Mouse (Mus musculus) limb, embryonic 14.5 days (tissue): ENCODE data around the gene Tnfsf13b. TPM values are rescaled to one million over a fixed set of nuclear protein-coding genes. Genes with fewer than 3 reads are reported as not detected.

Experiments
- ATAC-seq: fragments of 200-750 bp; cut with Nextera tagmentation; 2 replicates; pipeline ENCODE4 v1.8.0; 2017; ENCODE audit warnings: low read depth, moderate number of reproducible peaks, moderate TSS enrichment; ENCODE audit not compliant: low FRiP score
- DNase-seq: peaks from one replicate; pipeline ENCODE4 v3.0.0-alpha.2; 2015; ENCODE audit warnings: low spot score
- H3K27ac ChIP-seq: fragments of 300-500 bp; sonication (generic); replicated peaks from 2 replicates; pipeline ENCODE4 v1.5.1; 2014; ENCODE audit warnings: low read depth, mild to moderate bottlenecking, low read length, moderate library complexity, mixed read lengths
- H3K27me3 ChIP-seq: fragments of 300-500 bp; sonication (generic); 2 replicates; pipeline ENCODE4 v1.6.1; 2014; ENCODE audit warnings: low read length, mixed read lengths; ENCODE audit not compliant: control insufficient read depth, insufficient read depth
- H3K36me3 ChIP-seq: fragments of 300-500 bp; sonication (generic); 2 replicates; pipeline ENCODE4 v1.6.1; 2014; ENCODE audit warnings: mild to moderate bottlenecking, low read length, moderate library complexity, mixed read lengths; ENCODE audit not compliant: control insufficient read depth, insufficient read depth
- H3K4me1 ChIP-seq: fragments of 300-500 bp; sonication (generic); 2 replicates; pipeline ENCODE4 v1.6.1; 2014; ENCODE audit warnings: antibody characterized with exemption, low read length, mixed read lengths; ENCODE audit not compliant: control insufficient read depth, insufficient read depth
- H3K4me2 ChIP-seq: fragments of 300-500 bp; sonication (generic); replicated peaks from 2 replicates; pipeline ENCODE4 v1.6.1; 2014; ENCODE audit warnings: low read depth, mild to moderate bottlenecking, low read length, moderate library complexity; ENCODE audit not compliant: severe bottlenecking
- H3K4me3 ChIP-seq: fragments of 300-500 bp; sonication (generic); replicated peaks from 2 replicates; pipeline ENCODE4 v1.5.1; 2014; ENCODE audit warnings: low read length
- H3K9ac ChIP-seq: fragments of 300-500 bp; sonication (generic); 2 replicates; pipeline ENCODE4 v1.6.1; 2014; ENCODE audit warnings: mild to moderate bottlenecking, low read depth, low read length, moderate library complexity; ENCODE audit not compliant: severe bottlenecking
- H3K9me3 ChIP-seq: fragments of 300-500 bp; sonication (generic); 2 replicates; pipeline ENCODE4 v1.6.1; 2016; ENCODE audit warnings: low read length; ENCODE audit not compliant: control insufficient read depth
- POLR2A ChIP-seq: fragments of 200-500 bp; IDR thresholded peaks from 2 replicates; pipeline ENCODE4 v1.8.0; 2012; ENCODE audit warnings: inconsistent platforms, mild to moderate bottlenecking, moderate library complexity, borderline replicate concordance; ENCODE audit not compliant: insufficient read depth, insufficient read length; ENCODE audit errors: extremely low read depth
- WGBS: fragments of 180-500 bp; shearing (Covaris S2); extraction: QIAGEN DNeasy Blood & Tissue Kit; methylation state at CpG from one replicate; pipeline ENCODE4 v1.1.7; 2014; 5-methylcytosine and 5-hydroxymethylcytosine counted together
- polyA plus RNA-seq, 2 experiments: library from polyadenylated mRNA; depleted of rRNA in 1 of 2; stranded (reverse) in 1 of 2; unstranded in 1 of 2; fragments of >200 nt; fragmentation: Nextera tagmentation in 1 of 2; extraction: Ambion mirVana in 1 of 2; gene quantifications; 2 replicates each; pipeline versions ENCODE4 v1.2.1 to v1.2.3; 2012 to 2014

Gene Tnfsf13b
- polyA plus RNA-seq, 2 experiments = 1.1 to 2.0 TPM

GRCm38 (mm10) chr8:10066906-10067305 is 60.6 kb downstream of the Tnfsf13b start:
- 66% methylated on average over 11 of the region's 11 CpGs for WGBS
- no peaks in the 10 kb centered on the region for H3K27me3 ChIP-seq
- TF ChIP-seq POLR2A = no peak

GRCm38 (mm10) chr8:10067775-10068174 is 61.5 kb downstream of the Tnfsf13b start:
- TF ChIP-seq POLR2A = no peak
- WGBS = 85% methylated on average over 7 of the region's 7 CpGs
- Histone ChIP-seq H3K9ac (no peak overlapping the region), H3K4me3 (no peak overlapping the region), H3K9me3 (no peaks in the 10 kb centered on the region), H3K4me1 (no peaks in the 10 kb centered on the region), H3K27me3 (no peaks in the 10 kb centered on the region), H3K4me2 (no peak overlapping the region), H3K27ac (no peak overlapping the region), H3K36me3 (no peaks in the 10 kb centered on the region)
- DNase-seq (no peak), ATAC-seq (no peak)

More at GRCm38 (mm10) chr8:10066906-10067305, 60.6 kb downstream of the Tnfsf13b start:
- Histone ChIP-seq H3K4me3 (no peak overlapping the region), H3K4me1 (no peaks in the 10 kb centered on the region), H3K27ac (no peak overlapping the region), H3K4me2 (no peak overlapping the region), H3K36me3 (no peaks in the 10 kb centered on the region), H3K9me3 (no peaks in the 10 kb centered on the region), H3K9ac (no peak overlapping the region)
- no peak for DNase-seq
- ATAC-seq = no peak; the same call in 1 of the 2 replicates

- ATAC-seq = no peak
- no peak for TF ChIP-seq POLR2A
- WGBS = 96% methylated on average over 2 of the region's 2 CpGs
These were observed 66.1 kb downstream of the Tnfsf13b start for GRCm38 (mm10) chr8:10072347-10072746.

More at GRCm38 (mm10) chr8:10072347-10072746, 66.1 kb downstream of the Tnfsf13b start:
- Histone ChIP-seq H3K36me3 (no peaks in the 10 kb centered on the region), H3K9me3 (no peaks in the 10 kb centered on the region), H3K4me1 (no peaks in the 10 kb centered on the region), H3K9ac (no peak overlapping the region), H3K4me3 (no peak overlapping the region), H3K27ac (no peak overlapping the region), H3K4me2 (no peak overlapping the region), H3K27me3 (no peaks in the 10 kb centered on the region)
- no peak for DNase-seq

Other genes with a start within 250 kb of the Tnfsf13b start
- gene Fam155a, start 235.3 kb upstream of the Tnfsf13b start, polyA plus RNA-seq (2012; rRNA removed) = 2.1 and 2.7 TPM in 2 replicates
- 1.0 and 1.1 TPM in 2 replicates for gene Fam155a, start 235.3 kb upstream of the Tnfsf13b start, polyA plus RNA-seq (2014; fragmentation: Nextera tagmentation; extraction: Ambion mirVana)
- gene Gm10217, start 142.2 kb upstream of the Tnfsf13b start, polyA plus RNA-seq (2012; rRNA removed) = not detected in 2 replicates
- gene Gm10217, start 142.2 kb upstream of the Tnfsf13b start, polyA plus RNA-seq (2014; fragmentation: Nextera tagmentation; extraction: Ambion mirVana) = not detected in 2 replicates
- gene Lig4, start 28.8 kb upstream of the Tnfsf13b start, polyA plus RNA-seq (2012; rRNA removed) = 3.6 and 4.5 TPM in 2 replicates
- 5.0 and 5.3 TPM in 2 replicates for gene Lig4, start 28.8 kb upstream of the Tnfsf13b start, polyA plus RNA-seq (2014; fragmentation: Nextera tagmentation; extraction: Ambion mirVana)
- 10.9 and 11.4 TPM in 2 replicates for gene Abhd13, start 28.8 kb upstream of the Tnfsf13b start, polyA plus RNA-seq (2012; rRNA removed)
- 21.9 and 22.9 TPM in 2 replicates for gene Abhd13, start 28.8 kb upstream of the Tnfsf13b start, polyA plus RNA-seq (2014; fragmentation: Nextera tagmentation; extraction: Ambion mirVana)
- 0.98 and 1.2 TPM in 2 replicates for gene Myo16, start 147.4 kb downstream of the Tnfsf13b start, polyA plus RNA-seq (2012; rRNA removed)
- gene Myo16, start 147.4 kb downstream of the Tnfsf13b start, polyA plus RNA-seq (2014; fragmentation: Nextera tagmentation; extraction: Ambion mirVana) = 0.55 and 0.59 TPM in 2 replicates